Mouse (Mus musculus) embryonic stem cell, embryonic (primary cell): ENCODE measurements around the gene Scgb2b20.
"Not testable (repeated sequence)": the region's sequence is repeated elsewhere in the genome, so short reads cannot be mapped to it uniquely, and the experiment has no call there.

Source experiments
- CTCF ChIA-PET, 4 experiments: fragments of 300-600 bp in 2 of 4; fragments of 350-600 bp in 2 of 4; sonication (Branson Sonifier 250); formaldehyde crosslinking; loops; one replicate each; lab custom pipeline; 2022; ENCODE audit warnings: inconsistent platforms in 2 of 4; lab: Charles Lee
- POLR2A ChIA-PET, 4 experiments: fragments of 300-600 bp in 2 of 4; fragments of 350-600 bp in 2 of 4; sonication (Branson Sonifier 250); formaldehyde crosslinking; loops; one replicate each; lab custom pipeline; 2022; ENCODE audit warnings: antibody characterized with exemption in 4 of 4, inconsistent platforms in 1 of 4; lab: Charles Lee

Scgb2b20 gene

DNA sequence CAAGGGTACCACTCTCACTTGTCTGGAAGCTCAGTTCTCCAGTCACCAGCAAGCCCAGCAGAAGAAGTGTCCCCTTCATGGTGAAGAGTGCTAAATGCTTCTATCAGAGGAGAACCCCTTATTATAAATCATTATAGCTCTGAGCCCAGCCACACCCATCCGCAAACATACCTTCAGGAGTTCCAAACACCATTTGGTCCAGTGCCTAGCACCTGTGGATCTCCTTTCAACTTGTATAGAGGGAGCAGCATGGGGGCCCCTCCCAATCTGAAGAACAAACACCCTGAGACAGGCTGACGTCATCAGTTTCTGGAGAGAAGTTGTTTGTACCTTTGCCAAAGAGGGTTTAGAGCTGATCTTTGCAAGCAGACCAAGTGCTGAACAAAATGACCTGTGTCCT lies at the start of gene Scgb2b20:
TSS of gene Scgb2b20 (minus strand) at position 101 of the 400 bp plus-strand sequence.
- CTCF ChIA-PET, POLR2A ChIA-PET: not testable (repeated sequence)

GRCm38 (mm10) chr7:33409681-33410080 lies 43.6 kb upstream of the Scgb2b20 start:
- CTCF ChIA-PET, POLR2A ChIA-PET: not testable (repeated sequence)

DNA sequence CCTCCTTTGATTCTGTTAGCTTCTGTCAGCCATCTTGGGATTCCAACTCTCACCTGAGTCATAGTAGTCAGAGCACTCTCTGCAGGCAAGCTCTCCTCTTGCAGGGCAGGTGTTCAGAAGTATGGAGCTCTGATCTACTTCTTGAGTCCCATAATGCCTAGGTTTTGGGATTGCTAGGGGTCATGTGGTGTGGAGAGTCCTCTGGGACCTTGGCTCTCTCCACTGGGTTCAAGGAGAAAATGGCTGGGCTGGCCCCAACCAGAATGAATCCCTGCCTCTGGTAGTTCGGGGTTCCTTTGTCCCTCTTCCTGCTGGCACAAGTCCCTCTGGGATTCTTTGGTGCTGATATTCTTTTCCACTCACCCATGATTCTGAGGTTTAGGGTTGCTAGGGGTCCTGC lies 35.5 kb upstream of the Scgb2b20 start:
- ChIA-PET POLR2A (no interaction called here), CTCF (no interaction called here)

GRCm38 (mm10) chr7:33399749-33400148 lies 33.6 kb upstream of the Scgb2b20 start:
- POLR2A ChIA-PET, CTCF ChIA-PET: not testable (repeated sequence)

- POLR2A ChIA-PET, CTCF ChIA-PET: not testable (repeated sequence)
Measured at GRCm38 (mm10) chr7:33372934-33373333, 6.8 kb upstream of the Scgb2b20 start, which contains the start of gene Scgb1b20. Gene Scgb1b20 (plus strand): TSS chr7:33373234.
